Mouse (Mus musculus): ENCODE measurements around the gene Mpp3.
"Not testable (repeated sequence)": the region's sequence is repeated elsewhere in the genome, so short reads cannot be mapped to it uniquely, and the experiment has no call there.

Mpp3 gene

DNA sequence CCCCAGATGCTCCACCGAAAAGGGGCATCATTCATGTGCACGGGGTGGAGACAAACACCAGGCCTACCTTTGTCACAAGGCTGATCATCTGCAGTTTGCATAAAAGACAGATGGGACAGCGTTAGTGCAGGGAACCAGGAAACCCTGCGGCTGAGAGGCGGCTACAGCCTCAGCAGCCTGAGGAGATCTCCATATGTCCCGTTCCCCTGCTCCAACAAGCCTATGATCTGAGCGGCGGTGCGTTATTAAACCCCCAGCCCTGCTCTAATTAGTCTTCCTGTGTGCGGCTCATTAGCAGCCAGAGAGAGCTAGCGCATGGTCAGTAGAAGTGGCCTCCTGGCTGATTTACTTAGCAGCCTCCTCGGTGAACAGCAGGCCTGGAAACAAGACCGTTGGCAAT lies 18.1 kb downstream of the Mpp3 start:
- no peak for DNase-seq (ENCODE audit: low spot score in 2 of 2)

GRCm38 (mm10) chr11:102008954-102009637 lies 19.2 kb downstream of the Mpp3 start:
- no peak for DNase-seq (ENCODE audit: low spot score in 2 of 2)

DNA sequence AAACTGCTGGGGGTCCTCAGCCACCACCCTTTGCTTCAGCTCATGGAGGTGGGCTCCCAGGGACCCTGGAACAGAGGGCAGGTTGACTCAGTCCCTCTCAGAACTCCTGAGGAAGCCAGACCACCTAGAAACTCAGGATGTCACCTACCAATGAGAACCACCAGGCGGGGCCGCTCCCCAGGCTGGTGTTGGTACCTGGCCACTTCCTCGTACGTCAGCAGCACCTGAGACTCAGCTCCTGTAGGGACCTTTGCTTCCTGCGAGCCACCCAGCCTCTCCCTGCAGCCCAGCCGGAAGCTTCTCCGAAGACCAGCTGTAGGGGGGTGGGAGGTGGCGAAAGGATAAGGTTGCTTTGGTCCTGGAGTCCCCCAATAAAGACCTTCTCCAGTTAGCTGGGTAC lies 19.9 kb downstream of the Mpp3 start:
- no peak for DNase-seq (ENCODE audit: low spot score in 2 of 2)

- DNase-seq (ENCODE audit: low spot score in 2 of 2) = no peak
Measured at GRCm38 (mm10) chr11:102006688-102007087, 21.6 kb downstream of the Mpp3 start.

- no peak for DNase-seq (ENCODE audit: low spot score in 2 of 2)
Measured at GRCm38 (mm10) chr11:102006271-102006670, 22.0 kb downstream of the Mpp3 start.

DNA sequence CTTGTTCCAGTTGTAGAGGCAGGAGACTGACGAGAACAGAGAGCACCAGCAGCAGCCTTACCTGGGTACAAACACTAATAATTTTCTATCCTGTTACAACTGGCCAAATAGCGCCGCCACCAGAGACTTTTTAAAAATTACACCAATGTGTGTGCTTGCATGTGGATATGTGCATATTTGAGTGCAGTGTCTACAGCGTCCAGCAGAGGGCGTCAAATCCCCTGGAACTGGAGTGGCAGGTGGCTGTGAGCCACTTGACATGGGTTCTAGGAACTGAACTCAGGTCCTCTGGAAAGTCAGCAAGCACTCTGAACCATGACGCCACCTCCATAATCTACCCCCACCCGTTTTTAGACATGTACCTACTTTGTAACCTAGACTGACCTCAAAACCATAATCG lies 24.0 kb downstream of the Mpp3 start:
- no peak for DNase-seq (ENCODE audit: low spot score in 2 of 2)

DNA sequence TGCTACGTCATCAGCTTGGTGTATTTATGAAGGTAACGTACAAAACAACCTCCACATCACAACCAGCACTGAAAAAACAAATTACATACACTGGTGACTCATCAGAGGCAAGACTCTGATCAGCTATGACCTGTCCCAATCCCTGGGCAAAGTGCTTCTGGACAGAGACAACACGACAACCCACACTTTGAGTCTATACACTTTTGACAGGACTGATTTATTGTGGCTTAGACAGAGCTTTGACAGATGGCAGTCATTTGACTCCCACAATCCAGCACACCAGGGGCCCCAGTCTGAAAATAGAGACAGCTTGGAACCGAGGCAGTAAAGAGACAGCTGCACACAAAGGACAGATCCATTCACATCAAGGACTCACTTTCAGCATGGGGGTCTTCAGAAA lies 28.8 kb downstream of the Mpp3 start:
- DNase-seq (ENCODE audit: low spot score in 2 of 2) = no peak

GRCm38 (mm10) chr11:101998258-101998657 lies 30.0 kb downstream of the Mpp3 start:
- no peak for DNase-seq (ENCODE audit: low spot score in 2 of 2)

DNA sequence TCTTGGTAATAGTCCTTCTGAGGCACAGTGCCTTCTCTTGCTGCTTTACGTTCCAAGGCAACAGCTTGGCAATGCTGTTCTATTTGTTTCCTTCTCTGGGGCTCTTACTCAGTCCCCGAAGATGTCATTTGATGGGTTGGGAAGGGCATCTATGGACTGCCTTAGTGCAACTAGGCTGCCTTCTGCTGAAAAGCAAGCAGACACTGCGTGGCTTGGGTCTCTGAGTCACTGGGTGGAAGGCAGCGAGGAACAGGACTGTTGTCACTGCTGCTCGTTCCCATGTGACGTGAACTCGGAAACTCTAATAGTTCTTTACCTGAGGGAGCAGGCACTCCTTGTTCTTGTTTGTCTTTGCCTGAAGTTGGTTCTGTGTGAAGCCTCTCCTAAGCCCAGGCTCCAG lies 32.3 kb downstream of the Mpp3 start:
- no peak for DNase-seq (ENCODE audit: low spot score in 2 of 2)

- DNase-seq (ENCODE audit: low spot score in 2 of 2) = no peak
Measured at GRCm38 (mm10) chr11:101994100-101994499, 34.2 kb downstream of the Mpp3 start.

- DNase-seq (ENCODE audit: low spot score in 2 of 2) = no peak
Measured at GRCm38 (mm10) chr11:101992411-101992810, 35.9 kb downstream of the Mpp3 start.

GRCm38 (mm10) chr11:101991813-101992212 lies 36.4 kb downstream of the Mpp3 start:
- no peak for DNase-seq (ENCODE audit: low spot score in 2 of 2)

DNA sequence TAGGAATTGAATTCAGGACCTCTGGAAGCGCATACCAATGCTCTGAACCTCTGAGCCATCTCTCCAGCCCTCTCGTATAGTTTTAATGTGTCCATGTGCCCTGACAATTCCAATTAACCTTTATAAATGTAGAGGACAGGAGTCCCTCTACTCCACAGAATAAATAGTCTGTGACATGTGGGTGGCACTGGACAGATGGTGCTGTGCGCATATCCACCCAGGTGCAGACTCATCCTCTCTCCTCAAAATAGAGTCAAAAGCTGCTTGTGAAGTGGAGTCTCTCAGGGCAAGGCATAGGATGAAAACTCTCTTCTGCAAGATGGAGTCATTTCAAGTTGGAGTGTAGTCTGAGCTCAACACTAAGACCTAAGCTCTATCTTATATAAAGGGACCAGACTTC lies 38.0 kb downstream of the Mpp3 start:
- no peak for DNase-seq (ENCODE audit: low spot score in 2 of 2)

DNA sequence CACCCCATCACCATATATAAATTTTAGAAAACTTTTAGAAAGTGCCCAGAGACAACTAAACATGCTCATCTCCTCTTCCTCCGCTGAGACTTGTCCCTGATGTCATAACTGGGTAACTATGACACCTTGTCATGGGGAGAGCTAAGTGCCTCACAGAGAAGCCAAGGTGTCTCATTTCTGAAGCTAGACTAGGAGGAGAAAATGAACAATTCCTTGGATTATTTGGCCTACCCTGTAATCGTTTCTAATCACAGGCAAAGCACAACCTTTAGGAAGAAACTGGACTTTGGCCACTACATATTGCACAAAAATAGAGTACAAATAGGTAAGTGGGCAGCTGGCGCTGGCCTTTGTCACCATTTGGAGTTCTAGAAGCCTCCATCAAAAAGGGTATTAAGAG lies 41.3 kb downstream of the Mpp3 start, which contains the start of gene Dusp3:
Gene Dusp3, minus strand, starts transcription at position 101 of the 400 bp plus-strand sequence.
- no peak for DNase-seq (ENCODE audit: low spot score in 2 of 2)

DNA sequence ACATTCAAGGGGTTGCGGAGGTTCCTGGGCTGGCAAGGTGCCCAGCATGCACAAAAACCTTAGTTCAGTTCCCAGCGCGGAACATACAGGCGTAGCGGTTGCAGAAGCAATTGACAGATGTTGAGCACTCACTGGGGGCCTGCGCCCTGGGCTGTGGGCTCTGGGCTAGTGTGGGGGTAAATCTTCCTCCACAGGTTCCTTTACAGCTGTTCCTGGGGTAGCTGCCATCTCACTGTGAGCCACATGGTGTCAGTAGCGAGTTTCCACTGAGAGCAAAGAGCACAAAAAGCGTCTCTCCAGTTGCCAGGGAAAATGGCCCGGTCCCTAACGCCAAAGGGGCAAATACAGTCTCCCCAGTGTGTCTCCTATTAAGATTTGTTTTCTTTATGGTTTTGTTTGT lies 42.3 kb downstream of the Mpp3 start:
- peak; percentile 53 to 61 for DNase-seq (ENCODE audit: low spot score in 2 of 2)

DNA sequence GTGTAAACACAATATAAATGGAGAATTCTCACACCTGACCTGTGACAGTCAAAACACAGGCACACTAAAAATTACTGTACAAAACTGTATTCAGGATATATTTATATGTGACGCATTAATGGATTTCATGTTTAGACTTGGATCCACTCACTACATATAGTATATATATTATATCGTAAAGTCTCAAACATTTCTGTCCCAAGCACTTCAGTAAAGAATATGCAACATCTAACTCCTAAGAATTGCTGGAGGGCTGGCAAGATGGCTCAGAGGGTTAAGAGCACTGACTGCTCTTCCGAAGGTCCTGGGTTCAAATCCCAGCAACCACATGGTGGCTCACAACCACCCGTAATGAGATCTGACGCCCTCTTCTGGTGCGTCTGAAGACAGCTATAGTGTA lies 42.8 kb downstream of the Mpp3 start:
- DNase-seq (ENCODE audit: low spot score in 2 of 2) = not testable (repeated sequence)

- DNase-seq (ENCODE audit: low spot score in 2 of 2) = peak; percentile 43 to 51
Measured at GRCm38 (mm10) chr11:101984054-101985025, 43.9 kb downstream of the Mpp3 start, which contains the start of gene Cfap97d1. Gene Cfap97d1 (plus strand): TSS chr11:101984279.

- no peak for DNase-seq (ENCODE audit: low spot score in 2 of 2)
Measured at GRCm38 (mm10) chr11:101983431-101983921, 44.8 kb downstream of the Mpp3 start.

DNA sequence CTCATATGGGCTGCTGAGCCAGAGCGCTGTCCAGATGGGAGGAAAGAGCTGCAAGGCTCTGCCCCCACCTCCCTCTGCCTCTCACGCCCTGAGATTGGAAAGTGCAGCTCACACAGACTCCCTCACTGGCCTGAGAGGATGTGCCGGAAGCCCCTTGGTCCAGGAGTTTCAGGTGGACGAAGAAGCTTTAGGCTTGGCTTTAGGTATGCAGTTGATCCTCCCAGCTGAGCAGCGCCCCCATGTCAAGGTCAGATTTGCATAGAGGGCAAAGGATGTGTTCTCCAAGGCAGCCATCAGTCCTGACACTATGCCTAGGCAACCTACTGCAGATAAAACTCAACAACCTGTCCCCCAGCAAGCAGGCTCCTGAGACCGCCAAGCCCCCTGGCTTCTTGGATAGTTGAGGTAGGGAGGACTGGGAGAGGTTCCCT lies 45.3 kb downstream of the Mpp3 start:
- DNase-seq (ENCODE audit: low spot score in 2 of 2) = no peak

GRCm38 (mm10) chr11:101981850-101982249 lies 46.4 kb downstream of the Mpp3 start:
- DNase-seq (ENCODE audit: low spot score in 2 of 2) = no peak

DNA sequence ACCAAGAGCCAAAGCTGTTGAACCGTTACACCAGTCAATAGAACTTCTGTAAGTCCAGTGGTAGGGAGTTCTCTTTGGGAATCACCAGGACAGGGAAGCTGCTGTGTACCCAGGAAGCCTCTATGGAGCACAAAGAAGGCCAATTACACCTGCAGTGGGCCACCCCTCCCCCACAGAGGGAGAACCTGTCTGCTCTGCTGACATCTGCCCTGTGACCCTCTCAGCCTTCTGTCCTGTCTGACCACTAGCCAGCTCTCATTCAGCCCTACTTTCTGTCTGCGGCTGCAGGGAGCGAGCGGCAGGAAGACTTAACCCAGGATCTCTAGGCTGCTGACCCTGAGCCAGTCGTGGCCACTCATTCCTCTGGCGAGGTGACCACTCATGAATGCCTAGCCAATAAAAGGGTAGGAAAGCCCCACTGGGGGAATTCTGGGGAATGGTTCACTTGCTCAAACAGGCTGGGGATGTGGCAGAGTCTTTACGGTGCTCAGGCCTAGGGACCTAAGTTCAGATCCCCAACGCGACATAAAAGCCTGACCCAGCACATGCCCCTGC lies 47.6 kb downstream of the Mpp3 start:
- DNase-seq (ENCODE audit: low spot score in 2 of 2) = no peak

- no peak for DNase-seq (ENCODE audit: low spot score in 2 of 2)
Measured at GRCm38 (mm10) chr11:101979140-101979539, 49.1 kb downstream of the Mpp3 start.

All from spleen, postnatal 14 days (tissue).